Mouse (Mus musculus) forebrain, postnatal 0 days (tissue): Measurements from ENCODE around the gene Rhot2. TPM values are rescaled to one million over a fixed set of nuclear protein-coding genes. Genes with fewer than 3 reads are reported as not detected.

Experiments used
- ATAC-seq: fragments of 200-750 bp; cut with Nextera tagmentation; 2 replicates; pipeline ENCODE4 v1.8.0; 2017; ENCODE audit warnings: mild to moderate bottlenecking, moderate library complexity
- DNase-seq: peaks from one replicate; pipeline ENCODE4 v3.0.0-alpha.2; 2015
- H3K27ac ChIP-seq: fragments of 300-500 bp; sonication (generic); 2 replicates; pipeline ENCODE4 v1.5.1; 2014; ENCODE audit warnings: low read depth, mild to moderate bottlenecking, antibody characterized with exemption, low read length, moderate library complexity, mixed read lengths
- H3K27me3 ChIP-seq: fragments of 300-500 bp; sonication (generic); 2 replicates; pipeline ENCODE4 v1.6.1; 2014; ENCODE audit warnings: mild to moderate bottlenecking, low read length, mixed read lengths; ENCODE audit not compliant: insufficient read depth
- H3K36me3 ChIP-seq: fragments of 300-500 bp; sonication (generic); 2 replicates; pipeline ENCODE4 v1.6.1; 2014; ENCODE audit warnings: mild to moderate bottlenecking, moderate library complexity; ENCODE audit not compliant: insufficient read depth
- H3K4me1 ChIP-seq: fragments of 300-500 bp; sonication (generic); 2 replicates; pipeline ENCODE4 v1.6.1; 2014; ENCODE audit warnings: antibody characterized with exemption; ENCODE audit not compliant: insufficient read depth
- H3K4me2 ChIP-seq: fragments of 300-500 bp; sonication (generic); 2 replicates; pipeline ENCODE4 v1.6.1; 2014; ENCODE audit warnings: low read depth, mild to moderate bottlenecking, moderate library complexity
- H3K4me3 ChIP-seq: fragments of 300-500 bp; sonication (generic); 2 replicates; pipeline ENCODE4 v1.5.1; 2014; ENCODE audit warnings: low read depth, low read length, mixed read lengths
- H3K9ac ChIP-seq: fragments of 300-500 bp; sonication (generic); 2 replicates; pipeline ENCODE4 v1.6.1; 2014; ENCODE audit warnings: mild to moderate bottlenecking
- H3K9me3 ChIP-seq: fragments of 300-500 bp; sonication (generic); 2 replicates; pipeline ENCODE4 v1.6.1; 2016; ENCODE audit warnings: low read length
- CTCF ChIP-seq: sonication (generic); IDR thresholded peaks from 2 replicates; pipeline ENCODE4 v1.5.1; 2016; ENCODE audit warnings: antibody characterized with exemption, control low read depth, low read depth
- WGBS: fragments of 180-500 bp; shearing (Covaris S2); extraction: QIAGEN DNeasy Blood & Tissue Kit; methylation state at CpG from one replicate; pipeline ENCODE4 v1.1.7; 2014; 5-methylcytosine and 5-hydroxymethylcytosine counted together
- polyA plus RNA-seq: library from polyadenylated mRNA; unstranded; fragments of >200 nt; fragmentation: Nextera tagmentation; extraction: Ambion mirVana; gene quantifications from 2 replicates; pipeline ENCODE4 v1.2.1, GENCODE M21; 2015
- total RNA-seq: library from RNA; depleted of rRNA; stranded (reverse); fragments of >200 nt; gene quantifications from 2 replicates; pipeline ENCODE4 v1.2.3, GENCODE M21; 2014

Gene Rhot2
- total and polyA plus RNA-seq, 2 experiments from 2014 or later, result 11.3 to 53.1 TPM

DNA sequence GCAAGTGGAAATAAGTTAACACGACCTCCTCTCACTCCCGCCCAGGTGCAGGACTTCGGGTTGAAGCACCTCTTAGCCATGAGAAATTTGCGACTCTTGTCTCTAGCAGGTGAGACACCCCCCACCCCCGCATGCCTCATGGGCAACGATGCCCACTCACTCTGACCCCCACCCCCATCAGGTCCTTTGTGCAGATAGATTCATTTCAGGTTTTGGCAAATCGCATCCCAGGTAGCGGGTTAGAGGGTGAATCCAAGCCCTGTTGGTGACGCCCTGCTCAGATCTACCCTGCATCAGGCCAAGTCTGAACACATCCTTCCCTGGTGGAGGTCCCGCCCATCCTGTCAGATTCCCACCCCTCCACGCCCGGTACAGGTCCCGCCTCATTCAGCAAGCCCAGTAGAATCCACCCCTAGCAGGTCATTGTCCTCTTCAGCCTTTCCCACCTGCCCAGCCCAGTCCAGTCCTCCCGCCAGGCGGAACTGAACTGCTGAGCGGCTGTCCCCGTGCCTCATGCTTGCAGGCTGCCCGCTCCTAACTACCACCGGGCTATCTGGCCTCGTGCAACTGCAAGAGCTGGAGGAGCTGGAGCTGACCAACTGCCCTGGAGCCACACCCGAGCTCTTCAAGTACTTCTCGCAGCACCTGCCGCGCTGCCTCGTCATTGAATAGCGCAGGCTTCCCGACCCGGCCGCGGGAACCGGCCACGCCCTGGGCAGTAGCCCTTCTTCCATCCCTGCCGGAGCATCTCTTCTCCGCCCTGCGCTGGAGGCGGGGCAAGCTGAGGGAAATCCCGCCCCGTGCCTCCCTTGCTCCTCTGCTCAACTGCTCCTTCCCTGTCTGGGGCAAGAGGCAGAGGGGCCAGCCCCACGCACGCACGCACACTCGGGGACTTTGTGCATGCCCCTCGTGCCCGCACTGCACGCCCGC is 25.5 kb downstream of the Rhot2 start:
- Histone ChIP-seq H3K9me3 (no peaks in the 10 kb centered on the region), H3K4me3 (no peak overlapping the region), H3K9ac (no peak overlapping the region), H3K27ac (no peak overlapping the region), H3K36me3 (peaks cover 38% of the 10 kb centered on the region), H3K4me1 (peaks cover 3% of the 10 kb centered on the region; the same call in 1 of the 2 replicates), H3K4me2 (no peak overlapping the region), H3K27me3 (no peaks in the 10 kb centered on the region)
- DNase-seq, result no peak
- 13% methylated on average over 45 of the region's 46 CpGs for WGBS
- no peak for ATAC-seq
- no peak for TF ChIP-seq CTCF

DNA sequence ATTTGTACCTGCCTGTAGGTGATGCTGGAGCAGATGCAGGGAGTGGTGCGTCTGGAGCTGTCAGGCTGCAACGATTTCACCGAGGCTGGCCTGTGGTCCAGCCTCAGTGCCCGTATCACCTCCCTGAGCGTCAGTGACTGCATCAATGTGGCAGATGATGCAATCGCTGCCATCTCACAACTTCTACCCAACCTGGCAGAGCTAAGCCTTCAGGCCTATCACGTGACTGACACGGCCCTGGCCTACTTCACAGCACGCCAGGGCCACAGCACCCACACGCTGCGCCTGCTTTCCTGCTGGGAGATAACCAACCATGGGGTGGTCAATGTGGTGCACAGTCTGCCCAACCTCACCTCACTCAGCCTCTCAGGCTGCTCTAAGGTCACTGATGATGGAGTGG is 27.0 kb downstream of the Rhot2 start:
- no peak for ATAC-seq
- Histone ChIP-seq H3K27ac (no peak overlapping the region), H3K4me2 (no peak overlapping the region), H3K27me3 (no peaks in the 10 kb centered on the region), H3K4me1 (peaks cover 10% of the 10 kb centered on the region; the same call in 1 of the 2 replicates), H3K4me3 (no peak overlapping the region), H3K9ac (no peak overlapping the region), H3K9me3 (no peaks in the 10 kb centered on the region), H3K36me3 (peaks cover 38% of the 10 kb centered on the region)
- TF ChIP-seq CTCF, result no peak
- WGBS, result 88% methylated on average over 11 of the region's 11 CpGs
- no peak for DNase-seq

DNA sequence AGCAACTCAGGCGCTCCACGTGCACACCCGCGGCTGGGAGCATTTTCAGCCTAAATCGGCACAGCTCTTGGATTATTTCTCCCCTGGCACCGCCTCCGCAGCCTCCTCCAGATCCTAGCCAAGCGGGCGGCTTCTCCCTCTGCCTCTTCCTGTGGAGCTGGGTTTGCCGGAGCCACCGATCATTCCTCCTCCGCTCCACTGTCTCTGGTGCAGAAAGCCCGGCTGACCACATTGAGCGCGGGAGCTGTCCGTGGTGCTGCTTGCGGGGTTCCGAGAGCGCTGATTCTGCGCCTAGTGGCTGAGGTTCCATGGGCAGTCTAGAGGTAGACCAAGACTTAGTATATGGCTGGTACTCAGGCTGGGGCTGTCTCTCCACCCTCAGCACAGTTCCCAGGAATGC is 31.2 kb downstream of the Rhot2 start:
- peak overlapping the region; percentile 57 for H3K27ac ChIP-seq
- peak overlapping the region; percentile 38 for H3K4me2 ChIP-seq
- H3K9ac ChIP-seq, result peak overlapping the region; percentile 41
- DNase-seq (peak; percentile 65), ATAC-seq (peak; percentile 38)
- H3K4me1 ChIP-seq, result peaks cover 24% of the 10 kb centered on the region
- no peaks in the 10 kb centered on the region for H3K27me3 ChIP-seq
- peaks cover 22% of the 10 kb centered on the region for H3K36me3 ChIP-seq
- peak; percentile 67 for TF ChIP-seq CTCF
- WGBS, result 3% methylated on average over 20 of the region's 20 CpGs
- no peak overlapping the region for H3K4me3 ChIP-seq
- H3K9me3 ChIP-seq, result no peaks in the 10 kb centered on the region

DNA sequence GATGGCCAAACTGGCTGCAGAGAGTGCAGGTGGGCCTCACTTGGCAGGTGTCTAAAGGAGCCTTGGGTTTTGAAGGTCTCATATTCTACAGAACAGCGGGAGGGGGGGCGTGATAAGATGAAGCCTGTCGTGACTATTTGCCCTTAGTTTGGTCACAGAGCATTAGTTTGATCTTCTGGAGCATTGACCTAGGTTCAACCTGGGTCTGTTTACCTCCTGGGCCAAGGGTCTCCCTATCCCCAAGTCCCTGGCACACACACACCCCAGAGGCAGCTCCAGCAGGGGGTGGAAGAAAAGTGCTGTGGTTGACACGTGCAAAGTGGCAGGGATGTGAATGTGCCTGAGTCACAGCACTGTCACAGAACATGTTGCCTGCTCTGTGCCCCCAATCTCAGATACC is 33.8 kb downstream of the Rhot2 start:
- no peaks in the 10 kb centered on the region for H3K27me3 ChIP-seq
- ATAC-seq (no peak), DNase-seq (no peak)
- H3K9me3 ChIP-seq, result no peaks in the 10 kb centered on the region
- TF ChIP-seq CTCF, result no peak
- peaks cover 29% of the 10 kb centered on the region for H3K4me1 ChIP-seq
- WGBS, result 72% methylated on average over 4 of the region's 4 CpGs
- peak overlapping the region; percentile 65; the same call in 1 of the 2 replicates for H3K4me2 ChIP-seq
- H3K9ac ChIP-seq, result no peak overlapping the region
- H3K36me3 ChIP-seq, result no peaks in the 10 kb centered on the region
- H3K4me3 ChIP-seq, result no peak overlapping the region; the same call in 1 of the 2 replicates
- no peak overlapping the region for H3K27ac ChIP-seq

DNA sequence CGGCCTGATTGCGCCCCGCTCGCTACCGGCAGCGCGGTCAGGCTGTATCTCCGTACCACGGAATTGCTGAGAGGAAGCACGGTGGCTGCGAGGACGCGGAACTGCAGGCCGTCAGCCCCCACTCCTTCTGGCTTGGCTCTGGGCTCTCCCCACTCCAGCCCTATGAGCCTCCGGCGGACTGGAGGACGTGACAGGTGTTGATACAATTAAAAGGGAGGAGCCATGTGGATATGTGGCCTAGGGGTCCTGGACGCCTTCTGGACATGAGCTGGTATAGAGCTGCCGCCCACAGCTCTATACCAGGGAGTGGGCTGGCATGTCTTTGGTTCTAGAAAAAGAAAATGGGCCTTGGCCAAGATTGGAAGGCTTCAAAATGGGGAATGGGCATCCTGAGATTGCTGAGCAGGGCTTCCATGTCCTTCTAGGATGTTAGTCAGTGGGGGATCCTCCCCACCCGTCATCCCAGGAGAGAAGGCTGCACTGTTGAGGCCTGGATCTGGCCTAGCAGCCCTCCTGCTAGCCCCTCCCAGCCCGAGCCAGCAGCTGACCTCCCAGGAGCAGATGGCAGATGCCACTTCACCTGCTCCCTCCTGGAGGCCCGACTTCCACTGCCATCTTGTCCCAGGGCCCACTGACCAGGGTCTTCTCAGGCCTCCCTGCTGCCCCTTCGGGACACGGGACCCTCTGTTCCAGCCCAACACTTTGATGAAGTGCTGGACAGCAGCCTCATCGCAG is 34.9 kb downstream of the Rhot2 start:
- Histone ChIP-seq H3K27ac (peak overlapping the region; percentile 96), H3K4me3 (peak overlapping the region; percentile 95), H3K27me3 (no peaks in the 10 kb centered on the region), H3K9me3 (no peaks in the 10 kb centered on the region), H3K4me2 (peak overlapping the region; percentile 65), H3K36me3 (no peaks in the 10 kb centered on the region), H3K4me1 (peaks cover 29% of the 10 kb centered on the region), H3K9ac (peak overlapping the region; percentile 97)
- peak; percentile 40 for TF ChIP-seq CTCF
- ATAC-seq (peak; percentile 12; the same call in 1 of the 2 replicates), DNase-seq (no peak)
- 11% methylated on average over 25 of the region's 25 CpGs for WGBS

DNA sequence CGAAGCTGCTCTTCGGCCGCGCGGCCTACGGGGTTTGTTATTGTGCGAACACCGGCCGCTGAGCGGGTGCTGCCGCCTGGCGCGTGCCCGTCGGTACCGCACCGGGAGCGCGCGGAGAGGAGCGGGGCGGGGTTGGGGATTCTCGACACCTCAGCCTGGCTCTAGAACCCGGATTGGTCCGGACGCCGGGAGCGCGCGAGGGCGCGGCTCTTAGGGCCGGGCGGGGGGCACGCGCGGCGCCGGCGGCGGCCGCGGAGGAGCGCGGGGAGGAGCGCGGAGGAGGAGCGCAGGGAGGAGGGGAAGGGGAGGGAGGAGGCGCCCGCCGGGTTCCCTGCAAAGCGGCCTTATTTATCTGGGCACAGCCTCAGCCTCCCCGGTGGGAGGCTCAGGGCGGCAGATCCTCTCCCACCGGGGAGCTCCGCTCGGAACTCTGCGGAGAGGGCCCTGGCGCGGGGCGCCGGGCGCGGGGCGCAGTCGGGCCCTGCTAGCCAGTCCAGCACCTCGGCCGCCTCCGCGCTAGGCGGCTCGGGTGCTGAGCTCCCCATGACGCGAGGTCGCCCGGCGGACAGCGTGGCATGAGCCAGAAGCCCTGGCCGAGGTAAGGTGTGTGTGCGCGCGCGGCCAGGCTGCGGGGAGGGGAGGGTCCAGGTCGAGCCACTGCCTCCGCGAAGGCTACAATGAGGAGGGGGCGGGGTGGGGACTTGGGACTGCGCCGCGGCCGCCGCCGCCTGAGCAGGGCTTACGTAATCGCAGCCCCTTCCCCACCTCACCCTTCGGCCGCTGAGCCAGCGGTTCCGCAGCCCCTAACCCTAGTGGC is 35.7 kb downstream of the Rhot2 start, which contains the start of gene Fbxl16:
Gene Fbxl16, plus strand, starts transcription at position 297 of the 817 bp plus-strand sequence.
- DNase-seq, result peak; percentile 97
- no peaks in the 10 kb centered on the region for H3K36me3 ChIP-seq
- WGBS, result 1% methylated on average over 91 of the region's 100 CpGs
- H3K4me1 ChIP-seq, result peaks cover 29% of the 10 kb centered on the region
- H3K4me3 ChIP-seq, result peak within 1 kb of the TSS; percentile 95
- peak within 1 kb of the TSS; percentile 65 for H3K4me2 ChIP-seq
- peak within 1 kb of the TSS; percentile 96 for H3K27ac ChIP-seq
- peak; percentile 58 for TF ChIP-seq CTCF
- no peaks in the 10 kb centered on the region for H3K9me3 ChIP-seq
- peak; percentile 92 for ATAC-seq
- no peaks in the 10 kb centered on the region for H3K27me3 ChIP-seq
- peak within 1 kb of the TSS; percentile 97 for H3K9ac ChIP-seq
